Mouse (Mus musculus): Measurements from ENCODE around the gene Zfp202. TPM values are rescaled to one million over a fixed set of nuclear protein-coding genes. Genes with fewer than 3 reads are reported as not detected.
"Not testable (repeated sequence)": the region's sequence is repeated elsewhere in the genome, so short reads cannot be mapped to it uniquely, and the experiment has no call there.

The Zfp202 gene
- 1 to 10 TPM; 2.4 TPM for total RNA-seq (2021)

DNA sequence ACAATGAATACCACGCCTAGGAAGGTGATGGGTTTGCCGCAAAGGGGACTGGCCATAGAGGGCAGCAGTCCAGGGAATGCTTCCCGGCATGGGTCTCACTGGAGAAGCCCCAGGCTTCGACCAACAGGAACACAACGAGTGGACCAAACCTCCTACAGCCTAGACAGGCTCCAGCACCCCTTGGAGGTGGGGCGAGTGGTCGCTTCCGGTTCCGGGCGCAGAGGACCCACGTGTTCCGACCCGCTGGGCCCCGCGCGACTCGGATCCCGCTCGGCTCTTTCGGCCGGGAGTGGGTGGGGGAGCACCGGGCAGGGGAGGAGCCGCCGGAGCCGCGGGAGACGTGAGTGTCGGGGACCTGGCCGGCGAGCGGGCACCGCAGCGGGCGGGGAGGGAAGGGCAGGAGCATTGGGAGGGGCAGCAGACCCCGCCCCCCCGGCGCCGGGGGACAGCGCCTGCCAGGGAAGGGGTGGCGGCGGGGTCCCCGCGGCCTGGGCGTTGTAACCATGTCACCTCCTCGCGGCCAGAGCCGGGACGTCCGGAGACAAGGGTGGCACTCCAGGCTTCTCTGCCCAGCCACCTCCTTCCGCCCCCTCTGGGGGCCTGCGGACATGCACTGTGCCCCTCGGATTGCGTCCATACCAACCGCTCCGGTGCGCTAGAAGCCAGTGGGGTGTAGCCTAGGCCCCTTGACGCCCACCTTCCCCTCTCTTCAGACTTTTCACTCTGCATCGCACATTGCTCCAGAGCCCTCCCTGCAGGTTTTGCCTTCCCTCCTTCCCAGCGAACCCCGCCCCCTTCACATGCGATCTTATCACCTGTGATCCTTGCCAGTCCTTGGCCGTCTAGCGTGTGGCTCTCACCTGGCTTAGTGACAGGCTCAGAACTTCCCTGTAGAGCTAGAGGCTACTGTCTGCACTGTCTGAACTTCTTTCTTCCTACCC, at the start of gene Zfp202:
Gene Zfp202 (plus strand): TSS at position 219 of the 941 bp plus-strand sequence.
- intact Hi-C loops (cut with DNase I), result no loop called here
- peak; percentile 81 for DNase-seq (ENCODE audit: low spot score)

- DNase-seq (ENCODE audit: low spot score), result no peak
- intact Hi-C loops (cut with DNase I), result no loop called here
These were observed 36.9 kb upstream of the Zfp202 start for GRCm38 (mm10) chr9:40155118-40155644.

DNA sequence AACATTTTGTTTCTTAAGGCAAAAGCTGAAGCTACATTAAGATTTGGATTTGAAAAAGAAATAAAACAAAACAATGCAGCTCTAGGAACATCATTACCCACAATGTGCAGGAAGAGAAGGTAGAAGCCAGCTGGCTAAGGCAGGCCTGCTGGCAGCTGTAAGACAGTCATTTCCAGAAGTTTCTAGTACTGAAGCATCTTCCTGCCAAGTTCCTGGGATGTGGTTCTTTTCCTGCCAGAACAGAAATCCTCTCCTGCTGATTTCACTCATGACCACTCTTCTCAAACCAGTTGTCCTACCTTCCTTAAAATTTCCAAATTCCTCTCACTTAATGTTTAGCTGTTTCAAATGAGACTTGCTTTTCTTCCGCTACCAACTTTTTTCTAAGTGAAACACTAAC, 25.7 kb upstream of the Zfp202 start:
- intact Hi-C loops (cut with DNase I), result no loop called here
- DNase-seq (ENCODE audit: low spot score), result no peak

- DNase-seq (ENCODE audit: low spot score), result no peak
- intact Hi-C loops (cut with DNase I), result no loop called here
These were observed 15.1 kb upstream of the Zfp202 start for GRCm38 (mm10) chr9:40177017-40177416.

- intact Hi-C loops (cut with DNase I), result no loop called here
- no peak for DNase-seq (ENCODE audit: low spot score)
These were observed 11.5 kb upstream of the Zfp202 start, which contains the start of gene Olfr986 for GRCm38 (mm10) chr9:40180620-40181019. Gene Olfr986, plus strand, starts transcription at chr9:40180920.

- intact Hi-C loops (cut with DNase I); DNase-seq (ENCODE audit: low spot score): not testable (repeated sequence)
These were observed 7.0 kb upstream of the Zfp202 start for GRCm38 (mm10) chr9:40185166-40185565.

- DNase-seq (ENCODE audit: low spot score), result no peak
- intact Hi-C loops (cut with DNase I), result no loop called here
These were observed 835 bp upstream of the Zfp202 start for GRCm38 (mm10) chr9:40191086-40191876.

DNA sequence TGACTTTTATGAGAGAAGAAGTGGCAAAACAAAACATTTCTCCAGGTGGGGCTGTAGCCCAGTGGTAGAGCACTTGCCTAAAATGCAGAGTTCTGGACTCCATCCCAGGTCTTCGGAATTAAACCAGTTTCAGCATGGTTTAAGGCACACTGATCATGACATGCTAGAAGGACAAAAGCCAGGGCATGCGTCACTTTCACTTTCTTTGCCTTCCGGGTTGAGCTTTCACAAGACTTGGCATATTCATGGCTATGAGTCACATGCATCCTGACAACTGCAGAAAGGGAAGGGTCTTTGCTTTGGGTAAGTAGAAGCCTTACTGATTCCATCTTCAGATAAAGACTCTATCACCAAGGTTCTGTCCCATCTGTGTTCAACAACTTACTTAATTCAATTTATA, 3.9 kb downstream of the Zfp202 start:
- no peak for DNase-seq (ENCODE audit: low spot score)
- intact Hi-C loops (cut with DNase I), result no loop called here

- intact Hi-C loops (cut with DNase I), result no loop called here
- DNase-seq (ENCODE audit: low spot score), result no peak
These were observed 14.4 kb downstream of the Zfp202 start for GRCm38 (mm10) chr9:40206546-40206950.

DNA sequence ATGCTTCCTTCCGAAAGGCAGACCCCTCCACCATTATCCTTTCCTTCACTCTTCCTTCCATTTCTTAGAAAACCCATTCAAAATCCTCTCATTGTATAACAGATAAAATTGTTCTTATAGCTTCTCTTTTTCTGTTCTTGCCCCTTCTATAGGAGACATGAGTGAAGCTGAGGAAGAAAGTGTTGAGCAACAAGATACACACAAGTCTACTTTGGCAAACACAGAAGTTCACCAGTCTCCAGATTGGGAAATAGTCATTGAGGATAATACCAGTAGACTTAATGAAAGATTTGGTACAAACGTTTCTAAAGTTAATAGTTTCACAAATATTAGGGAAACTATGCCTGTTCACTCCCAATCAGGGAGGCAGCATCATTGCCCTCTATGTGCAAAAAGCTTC, 18.6 kb downstream of the Zfp202 start:
- DNase-seq (ENCODE audit: low spot score), result no peak
- intact Hi-C loops (cut with DNase I), result no loop called here

GRCm38 (mm10) chr9:40214058-40214457, 21.9 kb downstream of the Zfp202 start:
- intact Hi-C loops (cut with DNase I), result no loop called here

DNA sequence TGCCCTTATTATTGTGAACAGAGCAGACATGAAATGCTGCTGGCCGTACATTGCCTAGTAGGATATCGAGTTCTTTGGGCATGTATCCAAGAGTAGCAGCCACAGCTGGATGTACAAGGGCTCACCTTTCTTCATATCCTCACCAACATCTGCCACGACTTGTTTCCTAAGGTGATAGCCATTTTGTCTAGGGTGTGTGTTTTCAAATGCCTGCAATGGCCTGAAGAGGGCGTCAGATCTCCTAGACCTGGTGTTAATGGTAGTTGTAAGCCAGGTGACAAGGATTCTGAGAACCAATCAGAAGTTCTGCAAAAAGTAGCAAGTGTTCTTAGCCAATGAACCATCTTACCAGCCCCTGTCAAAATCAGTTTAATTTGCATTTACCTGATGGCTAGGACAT, 24.5 kb downstream of the Zfp202 start:
- intact Hi-C loops (cut with DNase I), result no loop called here
- no peak for DNase-seq (ENCODE audit: low spot score)

More at GRCm38 (mm10) chr9:40214058-40214457, 21.9 kb downstream of the Zfp202 start:
- no peak for DNase-seq (ENCODE audit: low spot score)

DNA sequence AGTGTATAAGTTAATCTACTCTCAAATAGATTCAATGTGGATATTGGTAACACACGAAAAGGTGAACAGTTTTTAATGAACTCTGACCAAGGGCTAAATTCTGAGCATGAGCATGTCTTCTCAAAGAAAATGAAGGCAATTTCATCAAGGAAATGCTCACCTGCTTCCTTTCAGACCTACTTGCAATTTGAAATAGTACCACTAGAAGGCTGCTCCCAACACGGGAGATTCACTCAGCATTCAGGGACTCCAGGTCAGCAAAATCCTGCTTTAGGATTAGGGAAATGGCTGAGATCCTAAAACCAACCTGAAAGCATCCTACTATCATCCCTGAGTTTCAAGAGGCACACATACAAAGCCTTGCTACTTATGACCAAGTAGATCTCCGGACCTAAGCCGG, 32.2 kb downstream of the Zfp202 start:
- DNase-seq (ENCODE audit: low spot score), result no peak
- intact Hi-C loops (cut with DNase I), result loop anchor here (10.0 kb wide), 1 partner anchor 251 kb away; no protein-coding TSS in a partner anchor

DNA sequence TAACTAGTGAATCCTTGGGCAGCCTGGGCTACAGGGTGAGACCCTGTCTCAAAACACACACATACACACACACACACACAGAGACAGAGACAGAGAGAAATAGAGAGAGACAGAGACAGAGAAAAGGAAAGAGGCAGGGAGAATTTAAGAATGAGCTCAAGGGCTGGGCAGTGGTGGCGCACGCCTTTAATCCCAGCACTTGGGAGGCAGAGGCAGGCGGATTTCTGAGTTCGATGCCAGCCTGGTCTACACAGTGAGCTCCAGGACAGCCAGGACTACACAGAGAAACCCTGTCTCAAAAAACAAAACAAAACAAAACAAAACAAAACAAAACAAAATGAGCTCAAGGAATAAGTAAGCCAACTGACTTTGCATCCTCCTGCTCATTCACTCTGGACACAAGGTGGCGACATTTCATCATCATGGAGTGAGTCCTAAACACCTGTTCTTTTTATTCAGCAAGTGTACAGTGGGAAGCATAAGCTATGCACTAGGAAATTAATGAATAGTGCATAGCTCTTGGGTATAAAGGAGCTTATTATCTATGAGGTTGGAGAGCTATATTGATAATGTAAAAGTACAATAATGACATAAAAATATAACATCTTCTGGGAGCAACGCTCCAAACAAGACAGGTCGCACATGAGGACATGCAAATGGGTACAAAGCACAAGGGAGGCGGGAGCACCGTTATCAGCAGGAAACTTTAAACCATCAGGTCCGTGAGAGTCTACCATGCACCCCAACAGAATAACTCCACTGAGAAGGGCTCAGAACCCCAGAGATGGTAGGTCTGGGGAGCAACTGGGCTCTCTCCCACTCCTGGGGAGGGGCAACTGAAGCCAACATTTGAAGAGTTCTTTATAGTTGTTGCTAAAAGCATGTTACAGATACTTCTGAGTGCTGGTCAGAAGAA, 36.0 kb downstream of the Zfp202 start:
- intact Hi-C loops (cut with DNase I), result loop anchor here (1.0 to 10.0 kb wide), 2 partner anchors 102 to 247 kb away; no protein-coding TSS in a partner anchor
- no peak for DNase-seq (ENCODE audit: low spot score)

DNA sequence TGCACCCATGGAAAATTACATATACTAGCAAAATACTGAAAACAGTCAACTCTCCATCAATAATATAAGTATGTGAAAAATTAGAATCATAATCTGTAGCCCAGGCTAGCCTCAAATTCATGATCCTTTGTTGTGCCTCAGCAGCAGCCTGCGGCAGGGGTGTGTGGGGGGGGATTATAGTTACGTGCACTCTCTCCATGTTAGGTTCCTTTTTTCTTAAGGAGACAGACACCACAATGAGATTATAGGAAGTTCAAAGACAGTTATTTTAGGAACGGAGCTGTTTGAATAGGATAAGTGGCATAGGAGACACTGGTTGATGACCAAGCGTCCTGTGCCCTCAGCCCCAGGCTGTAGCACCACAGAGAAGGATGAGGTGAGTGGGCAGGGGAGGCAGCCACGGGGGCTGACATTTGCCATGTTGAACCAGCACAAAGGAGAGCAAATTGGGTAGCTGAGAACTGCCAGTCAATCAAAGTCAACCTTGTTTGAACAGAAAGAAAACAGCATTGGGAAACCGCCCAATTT, 36.8 kb downstream of the Zfp202 start:
- intact Hi-C loops (cut with DNase I), result loop anchor here (1.0 to 10.0 kb wide), 2 partner anchors 101 to 246 kb away; no protein-coding TSS in a partner anchor
- DNase-seq (ENCODE audit: low spot score), result no peak

- intact Hi-C loops (cut with DNase I), result loop anchor here (10.0 kb wide), 1 partner anchor 245 kb away; no protein-coding TSS in a partner anchor
These were observed 37.4 kb downstream of the Zfp202 start for GRCm38 (mm10) chr9:40229479-40229878.

DNA sequence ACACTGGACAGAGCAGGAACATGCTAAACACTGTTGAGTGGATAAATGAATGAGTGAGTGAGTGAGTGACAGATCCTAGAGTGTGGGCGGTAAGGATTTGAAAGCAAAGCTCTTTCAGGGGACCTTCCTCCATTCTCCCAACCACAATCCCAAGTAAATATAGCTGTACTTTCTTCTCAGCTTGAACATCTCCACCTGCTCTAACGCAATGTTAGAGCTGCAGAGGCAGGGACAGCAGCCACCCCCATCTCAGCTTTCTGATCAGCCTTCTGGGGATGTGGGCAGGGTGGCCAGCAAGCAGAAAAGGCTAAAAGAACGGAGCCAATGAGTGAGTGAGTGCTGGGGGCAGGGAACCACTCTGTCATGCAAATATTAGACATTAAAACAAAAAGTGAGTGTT, 38.9 kb downstream of the Zfp202 start:
- intact Hi-C loops (cut with DNase I), result no loop called here
- DNase-seq (ENCODE audit: low spot score), result no peak

More at GRCm38 (mm10) chr9:40229479-40229878, 37.4 kb downstream of the Zfp202 start:
- no peak for DNase-seq (ENCODE audit: low spot score)

DNA sequence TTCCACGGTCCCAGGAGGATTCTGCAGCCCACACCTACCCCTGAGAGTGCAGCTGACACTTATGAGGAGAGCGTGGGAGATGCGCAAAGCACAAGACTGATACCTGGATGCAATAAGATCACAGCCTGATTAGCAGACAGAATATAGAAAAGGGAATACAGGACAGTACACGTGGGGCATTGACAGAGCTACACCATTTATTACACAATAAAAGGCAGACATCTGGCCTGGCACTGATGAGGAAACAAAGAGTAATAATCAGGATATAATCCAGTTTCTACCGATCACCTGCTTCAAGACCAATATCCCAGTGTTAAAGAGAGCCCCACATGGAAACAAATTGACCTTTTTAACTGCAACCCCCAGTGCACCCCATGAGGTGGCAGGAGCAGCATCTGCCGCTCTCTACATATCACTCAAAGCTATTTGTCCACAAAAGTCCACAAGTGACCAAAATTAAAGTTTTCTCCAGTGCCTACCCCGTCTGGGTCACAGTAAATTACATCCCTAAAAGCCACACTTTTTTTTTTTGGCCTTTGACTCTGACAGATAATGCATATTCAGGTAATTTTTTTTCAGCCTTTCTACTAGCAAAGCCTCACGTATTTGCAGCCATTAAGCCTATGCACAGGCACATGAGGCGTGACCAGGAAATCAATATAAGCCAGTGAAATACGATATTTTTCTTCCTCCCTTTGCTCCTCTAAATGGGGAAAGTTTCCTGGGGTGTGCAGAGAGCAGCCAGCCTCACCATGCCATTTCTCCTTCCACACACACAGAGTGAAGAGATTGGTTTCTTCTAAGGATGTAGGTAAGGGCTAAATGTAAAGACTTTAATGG, 42.3 kb downstream of the Zfp202 start:
- DNase-seq (ENCODE audit: low spot score), result no peak
- intact Hi-C loops (cut with DNase I), result no loop called here
